Mouse (Mus musculus): ENCODE measurements around the gene Tspan32. TPM values are rescaled to one million over a fixed set of nuclear protein-coding genes. Genes with fewer than 3 reads are reported as not detected.
A peak's percentile ranks its signal among the peaks of the same experiment; 100 is the strongest.

Tspan32 gene
- polyA plus RNA-seq, 1 experiment from 2014 or later = 115 TPM

DNA sequence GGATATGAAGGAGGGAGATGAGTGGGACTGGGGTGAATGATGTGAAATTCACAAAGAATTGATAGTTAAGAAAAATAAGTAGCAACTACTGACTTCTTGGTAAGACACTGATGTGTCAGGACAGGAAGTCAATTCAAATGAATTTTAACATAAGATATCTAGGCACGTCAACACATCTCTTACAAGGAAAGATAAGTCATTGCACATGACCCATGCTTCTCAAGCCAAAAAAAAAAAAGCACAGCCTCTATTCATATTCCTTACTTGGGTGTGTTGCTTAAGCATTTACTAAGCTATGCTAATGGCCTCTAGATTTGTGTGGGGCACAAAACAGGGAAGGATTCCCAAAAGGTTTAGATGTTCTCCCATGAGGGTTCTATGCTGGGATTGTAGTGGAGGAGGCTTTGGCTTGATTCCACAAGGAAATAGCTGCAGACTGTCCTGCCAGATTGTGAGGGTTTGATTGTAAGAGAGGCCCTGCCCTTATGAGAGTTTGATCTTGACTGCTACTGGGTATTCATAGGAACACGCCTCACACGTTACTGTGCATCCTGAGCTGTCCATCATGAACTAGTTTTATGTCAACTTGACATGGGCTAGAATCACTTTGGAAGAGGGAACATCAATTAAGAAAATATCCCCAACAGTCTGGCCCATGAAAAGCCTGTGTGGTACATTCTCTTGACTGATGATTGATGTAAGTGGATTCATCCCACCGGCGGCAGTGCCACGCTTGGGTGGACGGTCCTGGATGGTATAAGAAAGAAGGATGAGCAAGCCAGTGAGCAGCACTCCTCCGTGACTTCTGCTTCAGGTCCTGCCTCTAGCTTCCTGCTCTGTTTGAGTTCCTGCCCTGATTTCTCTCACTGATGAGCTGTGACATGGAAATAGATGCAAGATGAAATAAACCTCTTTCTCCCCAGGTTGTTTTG lies 29.9 kb downstream of the Tspan32 start:
- H3K4me2 ChIP-seq = no peak overlapping the region
- no peaks in the 10 kb centered on the region for H3K9me3 ChIP-seq (ENCODE audit: control insufficient read depth, low read length)

DNA sequence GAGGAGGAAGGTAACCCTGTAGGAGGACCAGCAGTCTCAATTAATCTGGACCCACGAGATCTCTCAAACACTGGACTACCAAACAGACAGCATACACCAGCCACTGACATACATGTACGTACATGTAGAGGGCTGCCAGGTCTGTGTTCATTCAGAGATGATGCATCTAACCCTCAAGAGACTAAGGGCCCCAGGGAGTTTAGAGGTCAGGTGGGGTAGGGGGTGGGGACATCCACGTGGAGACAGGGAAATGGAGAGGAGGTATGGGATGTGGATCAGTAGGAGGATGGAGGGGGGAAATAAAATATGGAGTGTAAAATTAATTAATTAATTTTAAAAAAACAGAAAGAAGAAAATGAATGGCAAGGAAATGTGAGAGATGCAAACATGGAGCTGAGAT lies 31.9 kb downstream of the Tspan32 start:
- H3K27ac ChIP-seq (ENCODE audit: low read depth, low read length) = no peak overlapping the region
- H3K27me3 ChIP-seq (replicated peaks; ENCODE audit: control insufficient read depth, insufficient read depth, low read length) = no peaks in the 10 kb centered on the region
- WGBS = 76% methylated on average over 3 of the region's 3 CpGs
- no peak for DNase-seq (ENCODE audit: low spot score)
- H3K9me3 ChIP-seq (ENCODE audit: control insufficient read depth, low read length) = no peaks in the 10 kb centered on the region
- H3K4me1 ChIP-seq (replicated peaks; ENCODE audit: control insufficient read depth, insufficient read depth, low read length) = peaks cover 7% of the 10 kb centered on the region
- H3K9ac ChIP-seq (ENCODE audit: low read depth, low read length) = no peak overlapping the region
- H3K4me3 ChIP-seq (ENCODE audit: low read depth, low read length) = no peak overlapping the region
- no peaks in the 10 kb centered on the region for H3K36me3 ChIP-seq (ENCODE audit: control insufficient read depth, insufficient read depth, low read length)
- H3K4me2 ChIP-seq = no peak overlapping the region
- ATAC-seq (replicated peaks; ENCODE audit: low FRiP score) = no peak

More for the DNA sequence above, 29.9 kb downstream of the Tspan32 start:
- Histone ChIP-seq H3K27ac (ENCODE audit: low read depth, low read length) (no peak overlapping the region), H3K27me3 (replicated peaks; ENCODE audit: control insufficient read depth, insufficient read depth, low read length) (no peaks in the 10 kb centered on the region), H3K4me3 (ENCODE audit: low read depth, low read length) (no peak overlapping the region), H3K4me1 (replicated peaks; ENCODE audit: control insufficient read depth, insufficient read depth, low read length) (no peaks in the 10 kb centered on the region), H3K36me3 (ENCODE audit: control insufficient read depth, insufficient read depth, low read length) (no peaks in the 10 kb centered on the region), H3K9ac (ENCODE audit: low read depth, low read length) (no peak overlapping the region)
- ATAC-seq (replicated peaks; ENCODE audit: low FRiP score) (no peak), DNase-seq (ENCODE audit: low spot score) (no peak)
- WGBS = 82% methylated on average over 8 of the region's 8 CpGs

DNA sequence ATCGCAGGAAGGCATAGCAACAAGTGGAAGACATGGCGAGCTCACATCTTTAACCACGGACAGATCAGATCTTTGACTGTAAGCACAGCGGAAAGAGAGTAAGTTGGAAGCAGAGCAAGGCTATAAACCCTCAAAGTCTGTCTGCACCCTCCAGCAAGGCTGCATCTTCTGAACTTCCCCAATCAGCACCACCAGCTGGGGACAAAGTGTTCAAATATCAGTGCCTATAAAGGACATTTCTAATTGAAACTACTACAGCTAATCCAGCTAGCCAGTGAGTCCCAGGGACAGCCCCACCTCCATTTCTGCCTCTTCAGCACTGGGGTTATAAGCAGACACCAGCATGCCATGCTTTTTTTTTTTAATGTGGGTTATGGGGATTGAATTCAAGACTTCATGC lies 32.5 kb downstream of the Tspan32 start:
- Histone ChIP-seq H3K36me3 (ENCODE audit: control insufficient read depth, insufficient read depth, low read length) (no peaks in the 10 kb centered on the region), H3K27ac (ENCODE audit: low read depth, low read length) (no peak overlapping the region), H3K27me3 (replicated peaks; ENCODE audit: control insufficient read depth, insufficient read depth, low read length) (no peaks in the 10 kb centered on the region), H3K4me1 (replicated peaks; ENCODE audit: control insufficient read depth, insufficient read depth, low read length) (peaks cover 12% of the 10 kb centered on the region), H3K9me3 (ENCODE audit: control insufficient read depth, low read length) (no peaks in the 10 kb centered on the region), H3K9ac (ENCODE audit: low read depth, low read length) (no peak overlapping the region), H3K4me2 (no peak overlapping the region), H3K4me3 (ENCODE audit: low read depth, low read length) (no peak overlapping the region)
- DNase-seq (ENCODE audit: low spot score) (no peak), ATAC-seq (replicated peaks; ENCODE audit: low FRiP score) (no peak)
- WGBS = 76% methylated on average over 4 of the region's 4 CpGs

DNA sequence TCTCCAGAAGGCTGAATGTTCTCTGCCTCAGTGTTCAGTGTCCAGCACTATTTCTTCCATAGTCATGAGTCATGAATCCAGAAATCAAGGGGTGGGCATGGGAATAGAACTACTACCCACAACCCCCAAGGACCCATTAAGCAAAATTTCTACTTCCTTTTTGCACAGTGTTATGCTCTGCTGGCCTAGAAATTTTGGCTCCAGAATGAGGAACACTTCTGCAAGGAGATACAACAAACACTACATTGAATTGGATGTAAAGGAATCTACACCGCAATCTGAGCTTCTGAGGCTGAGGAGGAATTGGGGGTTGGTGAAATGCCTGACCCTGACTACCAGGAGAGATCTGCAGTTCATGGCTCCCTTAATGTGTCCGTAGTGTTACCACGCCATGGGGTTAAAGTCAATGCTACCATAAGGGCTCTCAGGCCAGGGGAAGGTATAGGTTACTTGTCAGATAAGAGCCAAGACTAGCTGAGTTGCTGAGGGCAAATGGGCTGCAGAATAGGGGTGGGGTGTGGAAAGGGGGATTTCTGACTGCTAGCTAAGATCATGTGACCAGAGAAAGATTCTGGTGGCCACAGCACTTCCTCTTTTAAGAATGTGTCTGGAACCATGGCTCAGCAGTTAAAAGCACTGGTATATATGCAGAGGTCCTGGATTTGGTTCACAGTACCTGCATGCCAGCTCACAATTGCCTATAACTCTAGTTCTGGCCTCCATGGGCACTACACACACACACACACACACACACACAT lies 33.5 kb downstream of the Tspan32 start:
- no peak overlapping the region for H3K27ac ChIP-seq (ENCODE audit: low read depth, low read length)

DNA sequence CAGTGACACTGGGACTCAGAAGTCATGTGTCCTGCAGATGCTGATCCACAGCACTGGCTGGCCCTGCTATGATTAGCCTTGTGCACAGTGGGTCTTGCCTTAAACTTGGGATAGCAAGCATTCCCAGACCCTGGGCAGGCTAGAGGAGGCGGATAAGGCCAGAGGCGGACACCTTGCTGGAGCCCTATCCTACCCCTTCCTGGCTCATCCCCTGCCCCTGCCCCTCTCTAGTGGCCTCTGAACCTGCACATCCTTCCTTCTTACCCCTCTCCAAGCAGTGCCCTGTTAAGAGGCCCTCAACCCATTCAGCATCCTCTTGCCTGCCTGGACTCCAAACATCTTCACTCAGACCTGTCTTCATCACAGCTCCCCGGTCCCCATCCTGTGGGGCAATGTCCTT lies 35.7 kb downstream of the Tspan32 start:
- 91% methylated on average over 3 of the region's 3 CpGs for WGBS
- H3K36me3 ChIP-seq (ENCODE audit: control insufficient read depth, insufficient read depth, low read length) = no peaks in the 10 kb centered on the region
- no peaks in the 10 kb centered on the region; the same call in 1 of the 2 replicates for H3K9me3 ChIP-seq (ENCODE audit: control insufficient read depth, low read length)
- ATAC-seq (replicated peaks; ENCODE audit: low FRiP score) = no peak
- no peaks in the 10 kb centered on the region for H3K27me3 ChIP-seq (replicated peaks; ENCODE audit: control insufficient read depth, insufficient read depth, low read length)
- no peak overlapping the region for H3K9ac ChIP-seq (ENCODE audit: low read depth, low read length)
- peaks cover 19% of the 10 kb centered on the region for H3K4me1 ChIP-seq (replicated peaks; ENCODE audit: control insufficient read depth, insufficient read depth, low read length)
- H3K4me2 ChIP-seq = no peak overlapping the region
- no peak for DNase-seq (ENCODE audit: low spot score)
- no peak overlapping the region for H3K27ac ChIP-seq (ENCODE audit: low read depth, low read length)
- H3K4me3 ChIP-seq (ENCODE audit: low read depth, low read length) = no peak overlapping the region

More for the DNA sequence above, 33.5 kb downstream of the Tspan32 start:
- WGBS = 69% methylated on average over 3 of the region's 3 CpGs
- Histone ChIP-seq H3K4me3 (ENCODE audit: low read depth, low read length) (no peak overlapping the region), H3K9me3 (ENCODE audit: control insufficient read depth, low read length) (no peaks in the 10 kb centered on the region), H3K9ac (ENCODE audit: low read depth, low read length) (no peak overlapping the region), H3K27me3 (replicated peaks; ENCODE audit: control insufficient read depth, insufficient read depth, low read length) (no peaks in the 10 kb centered on the region), H3K4me1 (replicated peaks; ENCODE audit: control insufficient read depth, insufficient read depth, low read length) (peaks cover 19% of the 10 kb centered on the region), H3K36me3 (ENCODE audit: control insufficient read depth, insufficient read depth, low read length) (no peaks in the 10 kb centered on the region), H3K4me2 (no peak overlapping the region)
- ATAC-seq (replicated peaks; ENCODE audit: low FRiP score) = no peak
- no peak for DNase-seq (ENCODE audit: low spot score)

DNA sequence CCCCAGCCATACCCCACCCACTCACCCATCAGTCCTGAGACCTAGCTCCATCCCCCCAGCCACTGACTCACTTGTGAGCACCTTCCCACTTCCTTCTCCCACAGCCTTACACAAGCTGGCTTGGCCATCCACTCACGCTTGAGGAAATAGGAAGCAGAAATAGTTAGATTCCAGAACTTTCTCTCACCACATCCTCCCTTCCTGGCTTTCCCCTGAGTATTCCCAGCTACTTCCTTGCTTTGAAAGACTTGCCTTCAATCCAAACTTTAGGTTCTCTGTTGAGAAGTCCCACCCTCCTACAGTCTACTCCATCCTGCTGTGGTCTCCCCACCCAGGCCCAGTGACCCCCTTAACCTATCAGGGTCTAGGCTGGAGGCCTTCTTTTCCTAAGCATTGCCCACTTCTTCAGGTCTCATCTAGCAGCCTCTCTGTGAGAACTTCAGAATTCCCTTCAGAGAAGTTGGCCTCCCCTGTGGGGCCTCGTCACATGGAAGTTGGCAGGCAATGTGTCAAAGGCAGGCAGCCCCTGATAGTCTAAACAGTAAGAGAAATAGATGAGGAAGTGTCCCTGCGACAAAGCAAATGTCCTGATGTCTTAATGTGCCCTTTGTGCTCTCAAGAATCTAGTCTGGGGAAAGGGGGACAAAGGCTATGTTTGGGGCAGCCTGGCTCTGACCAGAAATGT lies 36.4 kb downstream of the Tspan32 start:
- Histone ChIP-seq H3K4me1 (replicated peaks; ENCODE audit: control insufficient read depth, insufficient read depth, low read length) (peaks cover 19% of the 10 kb centered on the region), H3K4me2 (no peak overlapping the region), H3K4me3 (ENCODE audit: low read depth, low read length) (no peak overlapping the region), H3K9ac (ENCODE audit: low read depth, low read length) (no peak overlapping the region), H3K9me3 (ENCODE audit: control insufficient read depth, low read length) (no peaks in the 10 kb centered on the region; the same call in 1 of the 2 replicates), H3K27me3 (replicated peaks; ENCODE audit: control insufficient read depth, insufficient read depth, low read length) (no peaks in the 10 kb centered on the region), H3K36me3 (ENCODE audit: control insufficient read depth, insufficient read depth, low read length) (no peaks in the 10 kb centered on the region), H3K27ac (ENCODE audit: low read depth, low read length) (peak overlapping the region; percentile 25; the same call in 1 of the 2 replicates)
- WGBS = 59% methylated on average over 3 of the region's 3 CpGs
- ATAC-seq (replicated peaks; ENCODE audit: low FRiP score) (no peak), DNase-seq (ENCODE audit: low spot score) (no peak)

DNA sequence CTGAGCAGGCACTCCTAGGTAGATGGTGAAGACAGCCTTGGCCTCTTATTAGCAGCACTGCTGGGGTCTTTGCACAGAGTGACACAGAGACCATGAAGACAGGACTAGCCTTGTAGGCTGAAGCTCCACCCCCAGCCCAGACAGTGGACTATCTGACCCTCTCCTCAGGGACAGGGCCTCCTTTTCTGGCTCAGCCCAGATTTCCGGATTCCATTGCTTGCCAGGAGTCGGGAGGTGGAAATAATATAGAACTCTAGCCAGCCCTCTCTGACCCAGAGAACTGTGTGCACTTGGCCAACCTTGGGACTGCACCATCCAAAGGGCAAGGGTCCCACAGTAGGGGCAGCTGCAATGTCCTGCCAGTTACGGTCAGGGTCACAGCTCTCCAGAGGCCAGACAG lies 37.2 kb downstream of the Tspan32 start:
- whole genome bisulfite sequencing = 69% methylated on average over 3 of the region's 3 CpGs
- ATAC-seq (replicated peaks; ENCODE audit: low FRiP score) = peak; percentile 25; the same call in 1 of the 2 replicates

DNA sequence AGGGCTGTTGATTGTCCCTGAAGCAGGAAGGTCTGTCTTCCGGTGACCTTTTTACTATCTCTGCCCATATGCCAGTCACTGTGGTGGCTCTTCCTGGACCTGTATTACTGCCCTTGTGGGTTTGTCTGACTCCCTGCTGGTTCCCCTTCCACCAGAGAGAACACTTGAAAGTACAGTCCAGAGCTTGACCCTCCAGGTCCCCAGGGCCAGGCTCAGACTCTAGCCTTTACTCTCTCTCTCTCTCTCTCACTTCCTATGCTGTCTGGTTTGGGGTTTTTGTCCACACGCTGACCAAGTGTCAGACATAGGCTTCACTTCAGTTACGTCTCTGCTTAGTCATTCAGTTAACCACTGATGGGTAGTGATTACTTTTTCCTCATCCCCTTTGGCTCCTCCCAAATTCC lies 38.1 kb downstream of the Tspan32 start:
- Histone ChIP-seq H3K9me3 (ENCODE audit: control insufficient read depth, low read length) (no peaks in the 10 kb centered on the region; the same call in 1 of the 2 replicates), H3K9ac (ENCODE audit: low read depth, low read length) (no peak overlapping the region), H3K27ac (ENCODE audit: low read depth, low read length) (no peak overlapping the region), H3K27me3 (replicated peaks; ENCODE audit: control insufficient read depth, insufficient read depth, low read length) (no peaks in the 10 kb centered on the region), H3K36me3 (ENCODE audit: control insufficient read depth, insufficient read depth, low read length) (no peaks in the 10 kb centered on the region), H3K4me1 (replicated peaks; ENCODE audit: control insufficient read depth, insufficient read depth, low read length) (peaks cover 19% of the 10 kb centered on the region), H3K4me2 (no peak overlapping the region), H3K4me3 (ENCODE audit: low read depth, low read length) (no peak overlapping the region)
- no peak for DNase-seq (ENCODE audit: low spot score)
- 50% methylated on average over 3 of the region's 3 CpGs for WGBS
- ATAC-seq (replicated peaks; ENCODE audit: low FRiP score) = no peak

More for the DNA sequence above, 37.2 kb downstream of the Tspan32 start:
- peak overlapping the region; percentile 25 for H3K27ac ChIP-seq (ENCODE audit: low read depth, low read length)
- no peak overlapping the region for H3K4me3 ChIP-seq (ENCODE audit: low read depth, low read length)
- H3K27me3 ChIP-seq (replicated peaks; ENCODE audit: control insufficient read depth, insufficient read depth, low read length) = no peaks in the 10 kb centered on the region
- peaks cover 19% of the 10 kb centered on the region for H3K4me1 ChIP-seq (replicated peaks; ENCODE audit: control insufficient read depth, insufficient read depth, low read length)
- H3K36me3 ChIP-seq (ENCODE audit: control insufficient read depth, insufficient read depth, low read length) = no peaks in the 10 kb centered on the region
- H3K9me3 ChIP-seq (ENCODE audit: control insufficient read depth, low read length) = no peaks in the 10 kb centered on the region; the same call in 1 of the 2 replicates
- no peak overlapping the region for H3K9ac ChIP-seq (ENCODE audit: low read depth, low read length)
- no peak overlapping the region for H3K4me2 ChIP-seq
- no peak for DNase-seq (ENCODE audit: low spot score)
